Mouse (Mus musculus) liver (tissue): Measurements from ENCODE around the gene Slc10a7.
"Not testable (repeated sequence)": the region's sequence is repeated elsewhere in the genome, so short reads cannot be mapped to it uniquely, and the experiment has no call there.

ENCODE experiments used
- DNase-seq: peaks from one replicate; pipeline ENCODE4 v3.0.0-alpha.2; 2020; ENCODE audit warnings: mixed read lengths

Gene Slc10a7

DNA sequence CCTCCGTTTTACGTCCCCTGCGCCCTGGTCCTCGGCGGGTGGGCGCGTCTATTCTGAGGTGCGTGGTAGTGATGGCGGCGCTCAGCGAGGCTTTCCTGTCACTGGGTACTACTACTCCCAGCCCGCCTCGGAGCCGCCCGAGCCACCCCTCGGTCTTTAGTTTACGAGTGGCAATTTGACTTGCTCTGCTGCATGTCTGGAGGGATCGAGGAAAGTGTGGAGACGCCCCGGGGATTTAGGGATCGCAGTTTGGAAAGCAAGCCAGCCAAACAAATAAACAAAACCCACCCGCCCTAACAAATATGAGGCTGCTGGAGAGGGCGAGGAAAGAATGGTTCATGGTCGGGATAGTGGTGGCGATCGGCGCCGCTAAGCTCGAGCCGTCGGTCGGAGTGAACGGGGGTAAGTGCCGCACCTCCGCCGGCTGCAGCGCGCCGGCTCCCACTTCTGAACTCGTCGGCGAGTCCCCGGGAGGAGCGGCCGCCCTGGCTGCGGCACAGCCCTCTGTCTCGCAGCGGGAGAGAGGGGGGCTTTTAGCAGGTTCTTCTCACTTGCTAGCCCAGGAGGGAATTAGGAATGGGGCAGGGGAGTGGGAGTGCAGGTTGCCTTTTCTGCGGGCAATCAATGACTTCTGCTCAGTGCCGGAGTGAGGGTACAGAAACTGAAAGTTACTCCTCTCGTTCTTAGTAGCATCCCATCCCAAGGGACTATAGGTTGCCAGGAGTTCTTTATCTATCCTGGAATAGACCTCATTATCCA is at the start of gene Slc10a7:
Gene Slc10a7 (plus strand): TSS at position 74 of the 759 bp plus-strand sequence.
- peak; percentile 88 for DNase-seq

DNA sequence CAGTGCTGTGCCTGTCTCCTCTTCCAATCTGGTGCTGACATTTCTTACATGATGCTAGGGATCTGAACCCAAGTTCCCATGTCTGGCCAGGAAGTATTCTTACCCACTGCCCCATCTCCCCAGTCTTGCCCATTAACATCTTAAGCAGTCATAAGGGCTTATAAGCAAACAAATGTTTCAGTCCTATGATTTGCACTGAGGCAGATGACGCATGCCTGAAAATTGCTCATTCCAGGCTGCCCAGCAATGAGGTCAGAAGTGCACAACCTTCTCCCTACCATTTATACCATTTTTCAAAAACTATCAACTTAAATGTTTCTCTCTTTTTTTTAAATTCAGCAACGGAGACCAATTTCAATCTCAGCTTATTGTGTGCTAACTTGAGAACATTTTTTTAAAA is 45.2 kb upstream of the Slc10a7 start:
- DNase-seq = no peak

DNA sequence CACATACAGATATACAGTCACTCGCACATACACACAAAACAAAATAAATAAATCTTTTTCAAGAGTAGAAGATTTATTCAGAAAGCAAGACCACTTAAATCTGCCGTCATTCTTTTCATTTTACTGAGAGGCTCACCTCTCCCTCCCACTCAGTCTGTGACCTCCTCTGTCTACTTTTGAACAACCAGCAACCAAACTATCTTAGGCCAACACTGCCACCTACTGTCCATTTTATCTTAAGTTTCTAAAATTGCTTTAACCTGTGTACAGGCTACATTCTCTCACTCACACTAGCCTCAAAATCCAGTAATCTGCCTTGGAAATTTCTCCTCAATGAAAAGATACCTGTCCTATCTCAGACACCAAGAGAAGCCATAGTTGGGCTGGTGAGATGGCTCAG is 41.3 kb upstream of the Slc10a7 start:
- no peak for DNase-seq

DNA sequence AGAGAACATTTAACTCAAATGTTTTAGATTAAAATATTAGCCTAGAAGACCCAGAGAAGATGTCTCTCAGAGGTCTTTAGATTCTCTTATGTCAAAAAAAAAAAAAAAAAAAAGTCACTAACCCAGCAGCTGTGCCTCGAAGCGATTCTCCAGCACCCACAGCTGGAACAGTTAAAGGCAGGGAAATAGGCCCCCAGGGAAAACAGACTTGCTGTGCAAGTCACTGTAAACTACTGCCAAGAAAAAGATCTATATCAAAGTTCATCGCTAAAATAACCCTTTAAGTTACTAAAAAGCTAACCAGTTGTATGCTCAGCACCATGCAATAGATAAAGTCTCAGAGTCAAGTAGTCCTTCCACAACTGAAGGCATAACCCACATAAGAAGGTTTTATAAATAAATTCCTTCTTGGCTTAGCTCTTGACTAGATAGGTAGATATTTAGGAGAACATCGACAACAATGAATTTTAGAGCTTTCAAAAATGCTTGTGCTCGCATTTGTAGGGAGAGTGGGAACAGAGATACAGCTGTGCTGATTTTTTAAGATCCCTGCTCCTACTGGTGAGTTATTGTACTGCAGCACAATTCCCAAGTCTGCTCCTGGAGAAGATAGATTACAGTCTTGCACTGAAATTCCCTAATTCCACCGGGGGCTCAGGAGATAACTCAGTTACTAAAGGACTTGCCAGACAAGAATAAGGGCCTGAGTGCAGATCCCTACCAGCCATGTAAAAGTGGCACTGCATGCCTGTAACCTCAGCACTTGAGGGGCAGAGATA is 31.9 kb upstream of the Slc10a7 start:
- no peak for DNase-seq

DNA sequence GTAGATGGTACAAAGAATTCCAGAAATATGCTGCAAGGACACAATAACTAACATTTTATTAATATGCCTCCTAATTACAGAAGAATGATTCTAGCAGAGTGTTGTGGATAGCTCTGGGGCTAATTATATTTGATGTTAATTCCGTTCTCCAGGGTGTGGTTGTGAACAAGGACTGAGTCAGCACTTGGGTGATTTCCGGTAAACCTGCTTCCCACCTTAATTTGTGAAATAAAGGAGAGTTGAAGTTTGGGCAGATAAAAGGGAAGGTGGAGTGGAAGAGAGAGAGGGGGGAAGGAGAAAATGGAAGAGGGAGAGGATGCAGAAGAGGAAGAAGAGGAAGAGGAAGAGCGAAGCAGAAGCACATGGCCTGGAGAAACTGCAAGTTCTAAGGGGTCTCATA is 19.4 kb upstream of the Slc10a7 start:
- DNase-seq = no peak

DNA sequence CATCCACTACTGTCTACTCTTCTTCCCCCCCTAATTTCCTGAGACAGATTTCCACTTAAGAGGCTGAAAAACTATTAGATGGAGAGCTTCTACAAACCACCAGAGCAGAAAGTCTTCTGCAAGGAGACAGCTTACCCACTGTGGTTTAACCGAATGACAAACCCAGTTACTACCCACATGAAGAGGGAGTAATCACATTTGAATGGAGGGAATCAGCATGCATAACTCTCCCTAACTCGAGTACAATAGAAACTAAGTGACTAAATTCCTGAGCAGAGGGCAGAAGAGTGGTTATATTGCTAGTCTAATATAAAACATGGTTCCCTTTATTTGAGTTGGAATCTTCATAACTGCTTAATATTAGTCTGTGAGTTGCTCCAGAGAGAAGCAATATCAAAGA is 16.1 kb upstream of the Slc10a7 start:
- DNase-seq = no peak

DNA sequence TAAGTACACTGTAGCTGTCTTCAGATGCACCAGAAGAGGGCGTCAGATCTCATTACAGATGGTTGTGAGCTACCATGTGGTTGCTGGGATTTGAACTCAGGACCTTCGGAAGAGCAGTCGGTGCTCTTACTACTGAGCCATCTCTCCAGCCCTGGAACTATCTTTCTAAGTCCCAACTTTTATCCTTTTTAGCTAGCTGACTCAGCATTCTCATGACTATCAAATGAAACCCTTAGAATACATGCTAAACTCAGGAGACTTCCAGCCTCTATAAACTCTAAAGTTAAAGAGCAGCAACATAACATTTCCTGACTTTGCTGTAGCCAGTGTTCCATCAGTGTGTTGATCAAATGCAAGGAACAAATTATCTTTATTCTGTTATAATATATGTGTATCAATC is 12.9 kb upstream of the Slc10a7 start:
- not testable (repeated sequence) for DNase-seq

DNA sequence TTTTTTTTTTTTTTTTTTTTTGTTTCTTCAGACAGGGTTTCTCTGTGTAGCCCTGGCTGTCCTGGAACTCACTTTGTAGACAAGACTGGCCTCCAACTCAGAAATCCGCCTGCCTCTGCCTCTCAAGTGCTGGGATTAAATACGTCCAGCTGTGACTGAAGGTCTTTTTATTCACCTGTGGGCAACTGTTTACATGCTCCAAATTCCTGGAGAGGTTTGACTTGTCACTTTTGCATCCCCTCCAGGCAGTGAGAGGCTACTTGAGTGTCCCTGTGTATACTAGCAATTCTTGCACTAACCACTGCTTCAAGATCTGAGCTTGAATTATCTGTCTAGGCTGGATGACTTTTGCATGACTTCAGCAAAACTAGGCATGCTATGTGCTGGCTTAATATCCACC is 6.4 kb upstream of the Slc10a7 start:
- DNase-seq = no peak

DNA sequence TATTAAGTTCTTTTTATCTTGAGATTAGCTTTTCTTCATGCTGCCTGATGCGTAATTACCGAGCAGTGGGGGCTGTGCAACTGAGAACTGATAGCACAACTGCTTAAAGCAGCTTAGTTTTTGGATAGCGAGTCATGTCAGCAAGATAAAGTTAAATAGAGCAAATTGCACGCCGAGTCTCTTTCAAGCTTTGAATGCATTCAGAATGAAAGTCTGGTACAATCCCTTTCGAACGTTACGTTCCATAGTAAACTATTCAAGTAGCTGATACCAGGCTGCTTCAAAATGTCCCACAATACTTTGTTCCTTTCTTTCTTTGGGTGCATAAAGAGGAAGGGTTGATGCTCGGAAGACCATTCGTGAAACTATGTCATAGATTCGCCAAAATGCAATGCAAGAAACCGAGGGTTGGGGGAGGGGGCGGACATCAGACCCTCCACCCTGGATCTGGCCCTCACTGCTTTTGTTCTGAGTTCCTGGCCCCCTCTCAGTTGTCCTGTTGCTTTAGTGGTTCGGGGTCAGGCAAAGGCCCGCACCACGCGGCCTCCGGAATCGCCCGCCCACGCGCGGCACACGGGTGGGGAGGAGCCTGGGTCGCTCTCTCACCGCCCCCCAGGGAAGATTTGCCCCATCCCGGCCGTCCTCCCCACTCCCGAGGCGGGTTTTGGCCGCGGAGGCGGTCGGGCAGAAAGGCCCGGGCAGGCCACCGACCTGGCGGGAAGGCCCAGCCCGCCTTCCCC is 997 bp upstream of the Slc10a7 start:
- DNase-seq = peak; percentile 63

DNA sequence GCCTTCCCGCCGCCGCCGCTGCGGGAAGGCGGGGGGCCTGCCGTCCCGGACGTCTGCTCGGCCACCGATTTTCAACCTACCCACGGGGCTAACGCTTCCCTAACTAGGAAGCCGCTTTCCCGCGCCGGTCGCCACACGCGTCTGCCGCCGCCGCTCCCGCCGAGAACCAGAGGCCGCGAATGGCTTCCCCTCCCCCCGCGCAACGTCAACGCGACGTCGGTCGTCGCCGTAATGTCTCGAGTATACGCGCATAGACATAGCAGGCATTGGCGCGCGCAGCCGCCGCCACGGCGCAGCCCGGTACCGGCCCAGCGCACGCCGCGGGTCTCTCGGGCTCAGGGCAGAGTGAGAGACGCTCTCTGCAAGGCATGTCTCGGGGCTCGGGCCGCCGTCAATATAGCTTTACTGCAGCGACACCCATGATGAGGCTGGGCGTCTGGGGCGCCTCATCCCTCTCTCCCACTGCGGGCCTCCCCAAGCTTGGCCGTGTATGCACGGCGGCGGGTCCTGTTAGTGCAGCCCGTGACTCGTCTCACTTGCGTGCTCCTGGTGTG is 350 bp upstream of the Slc10a7 start, which contains the start of gene Rbmxl1:
Gene Rbmxl1 (minus strand): TSS at position 180 of the 554 bp plus-strand sequence.
- peak; percentile 93 for DNase-seq

DNA sequence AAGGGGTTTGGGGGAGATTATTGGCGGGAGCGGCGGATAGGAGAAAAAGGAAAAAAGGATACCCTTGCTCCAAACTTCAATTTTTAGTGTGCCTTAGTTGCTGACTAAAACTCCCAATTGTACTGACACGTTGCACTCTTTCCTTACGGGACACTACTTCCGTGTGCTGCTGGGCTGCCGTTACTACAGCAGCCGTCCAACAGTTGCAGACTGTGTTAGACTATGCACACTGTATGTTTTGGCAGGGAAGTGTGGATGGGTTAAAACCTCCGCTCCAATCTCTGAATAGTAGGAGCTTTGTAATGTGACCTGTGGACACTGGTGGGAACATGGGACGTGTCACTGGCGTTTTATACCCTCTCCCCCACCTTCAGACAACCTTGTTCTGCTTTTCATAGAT is 948 bp downstream of the Slc10a7 start:
- peak; percentile 26 for DNase-seq

DNA sequence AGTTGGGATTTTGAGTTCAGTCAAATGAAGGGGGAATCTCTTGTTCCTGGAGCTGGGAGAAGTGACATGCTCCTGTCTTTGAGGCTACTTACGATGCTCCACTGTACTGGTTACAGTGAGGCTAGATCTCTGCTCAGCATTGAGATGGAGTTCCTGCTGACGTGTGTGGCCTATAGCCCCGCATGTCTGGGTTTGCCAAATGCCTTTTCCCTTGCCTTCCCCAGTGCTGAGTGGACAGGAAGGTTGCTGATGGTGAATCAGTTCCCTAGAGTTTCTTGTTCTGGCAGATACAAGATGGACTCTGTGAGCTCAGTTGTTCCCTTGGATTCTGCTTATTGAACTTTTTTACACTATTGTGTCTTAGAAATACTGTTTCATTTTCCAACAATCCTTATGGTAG is 1.8 kb downstream of the Slc10a7 start:
- no peak for DNase-seq

DNA sequence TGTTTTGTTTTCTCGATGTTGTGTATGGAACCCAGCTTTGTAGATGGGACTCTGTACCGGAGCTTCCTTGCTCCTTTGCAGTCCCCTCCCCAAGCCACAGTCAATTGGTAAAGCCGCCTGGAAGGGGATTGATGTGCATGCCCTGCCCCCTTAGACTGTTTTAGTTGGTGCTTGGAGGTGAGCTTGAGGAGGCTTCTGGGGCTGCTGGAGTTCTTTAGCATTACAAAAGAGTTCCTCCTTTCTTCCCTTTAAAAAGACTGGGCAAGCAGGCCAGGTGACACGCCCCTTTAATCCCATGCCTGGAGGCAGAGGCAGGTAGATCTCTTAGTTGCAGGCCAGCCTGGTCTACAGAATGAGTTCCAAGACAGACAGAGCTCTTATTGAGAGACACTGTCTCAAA is 4.0 kb downstream of the Slc10a7 start:
- no peak for DNase-seq

DNA sequence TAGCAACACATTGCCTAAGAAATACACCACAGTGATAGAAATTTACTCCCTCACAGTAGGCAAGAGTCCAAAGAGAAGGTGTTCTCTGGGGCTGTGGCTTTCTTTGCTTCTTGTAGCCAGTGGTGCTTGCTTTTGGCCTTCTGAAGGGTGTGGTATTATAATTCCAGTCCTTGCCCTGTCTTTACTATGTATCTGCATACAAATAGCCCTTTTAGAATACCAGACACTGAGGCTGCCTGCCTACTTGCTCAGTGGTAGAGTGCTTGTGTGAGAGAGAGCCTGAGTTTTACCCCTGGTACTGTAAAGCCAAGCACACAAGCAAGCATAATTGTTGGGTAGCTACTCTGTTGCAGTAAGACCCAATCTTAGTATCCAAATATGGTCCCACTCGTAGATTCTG is 5.6 kb downstream of the Slc10a7 start:
- no peak for DNase-seq

DNA sequence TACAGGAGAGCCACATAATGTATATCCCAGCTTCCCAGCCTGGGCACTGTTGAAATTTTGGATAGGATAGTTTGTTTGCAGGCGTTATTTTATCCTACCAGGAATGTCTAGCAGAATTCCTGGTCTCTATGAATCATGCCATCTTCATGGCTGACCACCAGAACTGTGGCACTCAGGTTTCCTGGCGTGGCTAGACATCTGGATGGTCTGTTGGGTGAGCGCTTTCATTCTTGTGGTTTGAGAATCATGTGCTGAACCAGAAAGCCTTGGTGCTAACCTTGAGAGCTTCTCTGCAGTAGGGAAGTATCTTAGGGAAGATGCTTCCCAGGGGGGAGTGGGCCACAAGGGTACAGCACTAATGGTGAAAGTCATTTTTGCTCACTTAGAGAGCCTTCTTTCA is 6.0 kb downstream of the Slc10a7 start:
- no peak for DNase-seq

DNA sequence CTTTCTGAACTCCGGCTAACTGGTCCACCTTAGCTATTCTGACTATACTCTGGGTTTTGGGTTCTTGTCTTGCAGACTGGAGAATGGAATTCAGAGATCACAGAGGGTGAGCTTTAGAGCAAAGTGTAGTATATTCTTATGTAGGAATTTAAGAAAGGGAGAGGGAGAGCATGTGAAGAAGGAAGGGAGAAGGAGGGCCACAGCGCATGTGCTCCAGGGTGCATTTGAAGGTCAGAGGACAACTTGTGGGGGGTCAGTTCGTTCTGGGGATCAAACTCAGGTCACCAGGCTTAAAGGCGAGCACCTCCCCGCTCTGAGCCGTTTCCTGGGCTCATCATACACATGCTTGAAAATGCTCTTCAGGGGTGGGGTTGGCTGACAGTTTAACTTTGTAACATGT is 24.8 kb downstream of the Slc10a7 start:
- no peak for DNase-seq

DNA sequence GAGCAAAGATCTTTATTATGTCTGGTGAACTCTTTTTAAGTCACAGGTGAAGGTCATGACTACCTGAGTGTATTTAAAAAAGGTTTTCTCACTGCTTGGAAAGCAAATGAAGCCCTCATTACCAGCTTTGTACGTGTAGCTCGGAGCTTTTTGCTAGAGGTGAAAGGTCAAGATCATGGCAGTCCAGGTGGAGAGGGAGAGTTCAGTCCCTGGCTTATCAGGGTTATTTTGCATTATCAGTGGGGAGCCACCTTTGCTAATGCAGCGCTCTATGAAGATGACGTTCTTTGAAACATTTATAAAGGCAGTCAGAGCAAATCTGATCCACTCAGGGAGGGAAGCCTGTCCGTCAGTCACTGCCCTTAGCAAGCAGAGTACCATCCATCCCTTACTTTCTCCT is 27.6 kb downstream of the Slc10a7 start:
- no peak for DNase-seq

DNA sequence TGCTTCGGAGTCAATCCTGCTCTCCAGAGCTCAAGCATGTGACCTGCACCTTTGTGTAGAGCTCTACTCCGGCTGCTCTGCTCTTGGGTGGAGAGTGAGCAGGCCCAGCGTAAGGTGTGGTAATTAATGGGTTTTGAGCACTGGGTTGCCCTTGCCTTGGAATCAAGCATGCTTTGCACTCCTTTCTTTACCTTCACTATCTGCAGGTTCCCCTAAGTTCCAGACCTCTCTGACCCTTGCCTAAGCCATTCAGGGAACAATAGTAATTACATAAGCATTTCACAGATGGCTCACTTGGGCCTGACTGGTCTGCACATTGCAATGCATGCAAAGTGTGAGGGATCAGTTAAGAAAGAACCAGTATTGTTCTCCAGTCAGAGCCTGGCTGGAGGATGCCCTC is 28.6 kb downstream of the Slc10a7 start:
- no peak for DNase-seq

DNA sequence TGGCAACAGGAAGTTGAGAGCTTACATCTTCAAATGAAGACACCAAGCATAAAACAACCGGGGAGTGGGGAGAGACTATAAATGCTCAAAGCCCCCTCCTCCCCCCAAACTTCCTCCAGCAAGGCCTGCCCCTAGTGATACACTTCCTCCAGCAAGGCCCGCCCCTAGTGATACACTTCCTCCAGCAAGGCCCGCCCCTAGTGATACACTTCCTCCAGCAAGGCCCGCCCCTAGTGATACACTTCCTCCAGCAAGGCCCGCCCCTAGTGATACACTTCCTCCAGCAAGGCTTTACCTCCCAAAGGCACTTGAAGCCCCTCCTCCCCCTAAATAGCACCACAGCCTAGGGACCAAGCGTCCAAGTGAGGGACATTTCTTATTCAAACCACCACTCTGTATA is 33.5 kb downstream of the Slc10a7 start:
- DNase-seq = not testable (repeated sequence)

DNA sequence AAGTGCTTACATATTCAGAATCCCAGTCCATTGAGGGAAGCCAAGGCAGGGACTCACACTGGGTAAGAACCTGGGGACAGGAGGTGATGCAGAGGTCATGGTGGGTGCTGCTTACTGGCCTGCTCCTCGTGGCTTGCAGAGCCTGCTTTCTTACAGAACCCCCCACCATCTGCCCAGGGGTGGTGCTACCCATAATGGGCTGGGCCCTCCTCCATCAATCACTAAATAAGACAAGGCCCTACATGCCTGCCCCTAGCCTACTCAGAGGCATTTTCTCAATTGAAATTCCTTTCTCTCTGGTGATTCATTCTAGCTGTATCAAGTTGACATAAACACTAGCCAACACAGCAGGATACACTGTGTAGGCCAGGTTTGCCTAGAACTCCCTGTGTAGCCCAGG is 34.5 kb downstream of the Slc10a7 start:
- no peak for DNase-seq

DNA sequence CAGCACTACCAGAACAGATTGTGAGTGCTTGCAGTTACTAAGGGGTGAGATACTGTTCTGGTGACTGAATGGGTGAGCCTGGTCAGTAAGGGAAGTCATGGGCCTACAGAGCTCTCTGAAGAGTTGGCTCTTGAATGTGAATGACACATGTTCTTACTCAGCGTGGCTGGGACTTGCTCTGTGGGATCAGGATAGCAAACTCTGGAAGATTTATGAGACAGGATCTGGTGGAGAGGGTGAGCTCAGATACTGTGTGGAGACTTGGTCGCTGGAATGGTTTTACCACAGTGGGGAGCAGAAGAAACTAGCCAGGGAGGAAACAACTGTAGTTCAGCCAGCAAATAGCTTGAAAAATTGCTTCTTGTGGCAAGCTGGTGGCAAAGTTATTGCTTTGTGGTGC is 35.4 kb downstream of the Slc10a7 start:
- no peak for DNase-seq

DNA sequence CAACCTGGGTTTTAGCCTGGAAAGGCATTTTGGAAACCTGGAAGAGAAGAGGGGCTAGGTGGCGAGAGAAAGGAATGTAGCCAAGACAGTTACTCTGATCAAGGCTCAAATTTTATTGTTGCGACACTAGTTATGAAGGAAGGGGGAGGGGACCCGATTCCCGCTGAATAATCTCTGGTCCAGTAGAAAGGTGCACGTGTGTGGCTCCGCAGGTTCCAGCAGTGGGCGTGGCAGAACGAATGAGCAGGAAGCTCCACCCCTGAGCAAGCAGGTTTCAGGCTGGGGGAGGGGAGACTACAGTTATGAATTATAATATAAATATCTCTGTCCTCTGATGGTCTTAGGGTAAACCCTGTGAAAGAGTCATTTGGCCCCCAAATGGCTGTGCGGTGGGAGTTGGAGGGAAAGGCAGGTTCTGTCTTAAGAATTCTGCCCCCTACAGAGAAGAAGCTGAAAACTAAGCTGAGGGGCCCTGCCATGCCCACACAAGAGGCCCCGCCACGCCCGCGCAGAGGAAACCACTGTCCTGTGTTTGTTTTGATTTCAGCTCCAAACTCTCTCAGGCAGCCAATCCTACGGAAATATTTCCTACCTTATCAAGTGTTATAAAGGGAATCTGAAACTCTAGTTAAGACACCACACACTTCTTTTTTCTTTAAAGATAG is 36.1 kb downstream of the Slc10a7 start:
- not testable (repeated sequence) for DNase-seq
